Mouse (Mus musculus): ENCODE measurements around the gene Pnp2. TPM values are rescaled to one million over a fixed set of nuclear protein-coding genes. Genes with fewer than 3 reads are reported as not detected.
"Not testable (repeated sequence)": the region's sequence is repeated elsewhere in the genome, so short reads cannot be mapped to it uniquely, and the experiment has no call there.

Pnp2 gene
- polyA plus RNA-seq, 1 experiment: 0.08 TPM

DNA sequence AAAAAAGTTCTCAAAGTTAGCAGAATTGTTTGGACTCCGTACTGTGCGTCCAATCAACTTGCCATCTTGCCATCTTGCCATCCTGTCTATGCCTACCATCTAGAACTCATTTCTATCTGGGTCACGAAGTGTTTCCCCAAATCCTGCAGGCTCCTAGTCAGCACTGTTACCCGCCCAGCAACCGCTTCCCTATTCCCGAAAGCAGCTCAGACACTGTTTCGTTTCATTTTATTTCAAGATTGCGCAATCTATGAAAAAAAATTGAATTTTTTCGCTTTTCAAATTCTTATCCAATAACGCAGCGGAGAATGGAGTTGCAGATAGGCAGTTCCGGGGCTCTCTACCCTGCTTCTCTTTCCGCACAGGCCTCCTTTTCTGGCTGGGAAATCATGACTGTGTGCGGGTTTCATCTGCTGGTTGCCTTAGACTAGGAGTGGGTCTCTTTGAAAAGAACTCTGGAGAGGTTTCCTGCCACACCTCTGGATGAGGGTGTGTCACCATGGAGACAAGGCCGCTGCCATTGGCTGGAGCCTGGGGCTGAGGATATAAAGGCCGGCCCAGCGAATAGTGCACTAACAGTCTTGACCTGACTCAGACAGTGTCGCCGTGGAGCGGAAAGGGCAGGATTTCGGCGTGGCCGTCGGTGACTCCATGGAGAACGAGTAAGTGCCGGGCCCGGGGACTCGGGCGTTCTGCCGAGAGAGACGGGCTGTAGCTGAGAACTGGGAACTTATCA, 11.7 kb upstream of the Pnp2 start, which contains the start of gene Gm49342:
Gene Gm49342 (plus strand): TSS at position 586 of the 736 bp plus-strand sequence.
- peak within 1 kb of the TSS; percentile 77 for H3K4me2 ChIP-seq (ENCODE audit: low read depth)
- no peak within 1 kb of the TSS for H3ac ChIP-seq (ENCODE audit: control insufficient read depth, insufficient read length)
- H3K79me2 ChIP-seq (ENCODE audit: control insufficient read depth, insufficient read depth): no peaks in the 10 kb centered on the region
- no peaks in the 10 kb centered on the region for H3K36me3 ChIP-seq (ENCODE audit: control insufficient read depth, insufficient read depth)
- H3K4me3 ChIP-seq: peak within 1 kb of the TSS; percentile 40
- H3K27me3 ChIP-seq (ENCODE audit: control insufficient read depth, insufficient read depth, insufficient read length): no peaks in the 10 kb centered on the region
- TF ChIP-seq MAX (IDR thresholded peaks at IDR 0.05; ENCODE audit: low read depth) (no peak), TCF3 (IDR thresholded peaks at IDR 0.05; ENCODE audit: insufficient read length, low read depth) (no peak), MYOD1 (IDR thresholded peaks at IDR 0.05; ENCODE audit: control insufficient read depth in 1 of 3, insufficient read length in 2 of 3, low read depth in 2 of 3) (no peak), POLR2AphosphoS2 (IDR thresholded peaks at IDR 0.05; ENCODE audit: insufficient read length, low read depth) (peak; percentile 93), CEBPB (IDR thresholded peaks at IDR 0.05; ENCODE audit: insufficient read depth, poor library complexity, severe bottlenecking) (peak; percentile 84), POLR2A (IDR thresholded peaks at IDR 0.05; ENCODE audit: insufficient read length, low read depth) (peak; percentile 96)

DNA sequence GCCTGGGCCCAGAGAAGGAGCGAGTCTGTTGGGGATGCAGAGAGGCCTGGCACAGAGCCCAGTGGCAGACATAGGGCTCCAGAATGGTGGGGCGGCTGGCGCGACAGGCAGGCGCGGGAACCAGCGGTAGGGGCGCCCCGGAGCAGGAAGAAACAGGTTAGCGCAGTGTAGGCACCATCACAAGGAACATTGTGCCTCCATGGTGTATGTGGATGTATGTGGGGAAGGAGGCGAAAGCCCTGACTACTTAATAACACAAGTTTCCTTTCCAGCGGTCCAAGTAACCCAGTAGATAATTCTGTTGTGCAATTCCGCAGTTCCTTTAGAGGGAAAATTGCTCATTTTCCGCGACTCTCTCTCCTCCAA, 11.1 kb upstream of the Pnp2 start:
- not testable (repeated sequence) for H3K27me3 ChIP-seq (ENCODE audit: control insufficient read depth, insufficient read depth, insufficient read length); H3K36me3 ChIP-seq (ENCODE audit: control insufficient read depth, insufficient read depth); H3ac ChIP-seq (ENCODE audit: control insufficient read depth, insufficient read length); H3K79me2 ChIP-seq (ENCODE audit: control insufficient read depth, insufficient read depth)
- H3K4me2 ChIP-seq (ENCODE audit: low read depth): peak overlapping the region; percentile 77
- H3K4me3 ChIP-seq: peak overlapping the region; percentile 40

DNA sequence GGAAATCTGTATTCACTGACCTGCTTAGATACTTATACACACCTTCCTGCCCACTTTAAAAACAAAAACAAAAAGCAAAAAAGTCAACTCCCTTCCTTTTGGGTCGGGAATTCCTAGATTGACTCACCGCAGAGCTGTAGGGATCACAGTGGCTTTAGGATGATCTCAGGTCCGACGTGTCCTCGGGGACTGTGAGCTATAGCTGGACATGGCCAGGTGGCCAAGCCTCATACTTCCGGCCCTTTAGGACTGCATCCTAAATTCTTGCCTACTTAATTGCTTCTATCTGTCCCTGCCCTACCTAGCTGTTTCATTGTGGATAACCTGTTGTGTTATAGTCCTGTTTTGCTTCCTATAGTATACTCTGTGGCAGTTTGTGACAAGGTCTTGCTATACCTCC, 10.7 kb upstream of the Pnp2 start:
- H3K36me3 ChIP-seq (ENCODE audit: control insufficient read depth, insufficient read depth); H3K27me3 ChIP-seq (ENCODE audit: control insufficient read depth, insufficient read depth, insufficient read length); H3ac ChIP-seq (ENCODE audit: control insufficient read depth, insufficient read length); H3K79me2 ChIP-seq (ENCODE audit: control insufficient read depth, insufficient read depth): not testable (repeated sequence)
- H3K4me2 ChIP-seq (ENCODE audit: low read depth): peak overlapping the region; percentile 77
- peak overlapping the region; percentile 40 for H3K4me3 ChIP-seq

DNA sequence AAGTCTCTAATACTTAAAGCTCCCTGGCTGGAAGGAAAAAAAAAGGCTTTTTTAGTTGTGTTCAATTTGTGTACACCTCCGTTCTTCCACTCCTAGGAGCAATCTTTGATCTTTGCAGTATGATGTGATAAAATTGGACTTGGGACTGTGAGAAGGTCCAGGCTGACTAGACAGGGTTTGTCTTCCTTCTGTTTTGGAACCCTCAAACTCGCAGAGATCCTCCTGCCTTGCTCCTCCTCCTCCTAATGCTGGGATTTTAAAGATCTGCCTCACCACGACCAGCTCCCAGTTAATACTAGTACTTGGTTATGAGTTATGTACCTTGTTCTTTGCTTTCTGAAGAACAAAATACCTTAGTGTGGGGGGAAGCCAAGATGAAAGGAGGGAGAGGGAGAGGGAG, 10.3 kb upstream of the Pnp2 start:
- H3K4me2 ChIP-seq (ENCODE audit: low read depth): peak overlapping the region; percentile 77
- peak overlapping the region; percentile 40 for H3K4me3 ChIP-seq
- not testable (repeated sequence) for H3ac ChIP-seq (ENCODE audit: control insufficient read depth, insufficient read length); H3K36me3 ChIP-seq (ENCODE audit: control insufficient read depth, insufficient read depth); H3K27me3 ChIP-seq (ENCODE audit: control insufficient read depth, insufficient read depth, insufficient read length); H3K79me2 ChIP-seq (ENCODE audit: control insufficient read depth, insufficient read depth)

DNA sequence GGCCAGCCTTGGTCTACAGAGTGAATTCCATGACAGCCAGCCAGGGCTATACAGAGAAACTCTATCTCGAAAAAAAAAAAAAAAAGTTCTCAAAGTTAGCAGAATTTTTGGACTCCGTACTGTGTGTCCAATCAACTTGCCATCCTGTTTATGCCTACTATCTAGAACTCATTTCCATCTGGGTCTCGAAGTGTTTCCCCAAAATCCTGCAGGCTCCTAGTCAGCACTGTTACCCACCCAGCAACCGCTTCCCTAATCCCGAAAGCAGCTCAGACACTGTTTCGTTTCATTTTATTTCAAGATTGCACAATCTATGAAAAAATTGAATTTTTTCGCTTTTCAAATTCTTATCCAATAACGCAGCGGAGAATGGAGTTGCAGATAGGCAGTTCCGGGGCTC, 305 bp upstream of the Pnp2 start:
- Histone ChIP-seq H3K36me3 (ENCODE audit: control insufficient read depth, insufficient read depth) (no peaks in the 10 kb centered on the region), H3K27me3 (ENCODE audit: control insufficient read depth, insufficient read depth, insufficient read length) (no peaks in the 10 kb centered on the region), H3ac (ENCODE audit: control insufficient read depth, insufficient read length) (no peak overlapping the region), H3K79me2 (ENCODE audit: control insufficient read depth, insufficient read depth) (no peaks in the 10 kb centered on the region), H3K4me3 (no peak overlapping the region), H3K4me2 (ENCODE audit: low read depth) (no peak overlapping the region)
- no peak for TF ChIP-seq TCF3 (IDR thresholded peaks at IDR 0.05; ENCODE audit: insufficient read length, low read depth)
- TF ChIP-seq MYOG (IDR thresholded peaks at IDR 0.05; ENCODE audit: control insufficient read depth in 1 of 3, insufficient read depth in 1 of 3, insufficient read length in 2 of 3, low read depth in 2 of 3): no peak
- no peak for TF ChIP-seq POLR2AphosphoS2 (IDR thresholded peaks at IDR 0.05; ENCODE audit: insufficient read length, low read depth)
- no peak for TF ChIP-seq SRF (IDR thresholded peaks at IDR 0.05; ENCODE audit: control insufficient read depth, insufficient read length, low read depth)
- no peak for TF ChIP-seq MYOD1 (IDR thresholded peaks at IDR 0.05; ENCODE audit: control insufficient read depth in 1 of 3, insufficient read length in 2 of 3, low read depth in 2 of 3)
- no peak for TF ChIP-seq POLR2A (IDR thresholded peaks at IDR 0.05; ENCODE audit: insufficient read length, low read depth)
- TF ChIP-seq MAX (IDR thresholded peaks at IDR 0.05; ENCODE audit: low read depth): no peak
- TF ChIP-seq USF1 (IDR thresholded peaks at IDR 0.05; ENCODE audit: low read depth): no peak
- TF ChIP-seq E2F4 (IDR thresholded peaks at IDR 0.05; ENCODE audit: insufficient read depth): no peak

DNA sequence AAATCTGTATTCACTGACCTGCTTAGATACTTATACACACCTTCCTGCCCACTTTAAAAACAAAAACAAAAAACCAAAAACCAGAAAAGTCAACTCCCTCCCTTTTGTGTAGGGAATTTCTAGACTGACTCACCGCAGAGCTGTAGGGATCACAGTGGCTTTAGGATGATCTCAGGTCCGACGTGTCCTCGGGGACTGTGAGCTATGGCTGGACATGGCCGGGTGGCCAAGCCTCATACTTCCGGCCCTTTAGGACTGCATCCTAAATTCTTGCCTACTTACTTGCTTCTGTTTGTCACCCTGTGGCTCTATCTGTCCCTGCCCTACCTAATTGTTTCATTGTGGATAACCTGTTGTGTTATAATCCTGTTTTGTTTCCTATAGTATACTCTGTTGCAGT, 932 bp downstream of the Pnp2 start:
- not testable (repeated sequence) for H3ac ChIP-seq (ENCODE audit: control insufficient read depth, insufficient read length); H3K36me3 ChIP-seq (ENCODE audit: control insufficient read depth, insufficient read depth); H3K79me2 ChIP-seq (ENCODE audit: control insufficient read depth, insufficient read depth); H3K27me3 ChIP-seq (ENCODE audit: control insufficient read depth, insufficient read depth, insufficient read length); H3K4me3 ChIP-seq
- H3K4me2 ChIP-seq (ENCODE audit: low read depth): peak overlapping the region; percentile 38

DNA sequence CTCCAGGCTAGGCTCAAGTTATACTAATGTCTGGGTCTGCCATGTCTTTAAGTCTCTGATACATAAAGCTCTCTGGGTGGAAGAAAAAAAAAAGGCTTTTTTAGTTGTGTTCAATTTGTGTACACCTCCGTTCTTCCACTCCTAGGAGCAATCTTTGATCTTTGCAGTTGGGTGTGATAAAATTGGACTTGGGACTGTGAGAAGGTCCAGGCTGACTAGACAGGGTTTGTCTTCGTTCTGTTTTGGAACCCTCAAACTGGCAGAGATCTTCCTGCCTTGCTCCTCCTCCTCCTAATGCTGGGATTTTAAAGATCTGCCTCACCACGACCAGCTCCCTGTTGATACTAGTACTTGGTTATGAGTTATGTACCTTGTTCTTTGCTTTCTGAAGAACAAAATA, 1.4 kb downstream of the Pnp2 start:
- H3K4me3 ChIP-seq; H3K36me3 ChIP-seq (ENCODE audit: control insufficient read depth, insufficient read depth): not testable (repeated sequence)

DNA sequence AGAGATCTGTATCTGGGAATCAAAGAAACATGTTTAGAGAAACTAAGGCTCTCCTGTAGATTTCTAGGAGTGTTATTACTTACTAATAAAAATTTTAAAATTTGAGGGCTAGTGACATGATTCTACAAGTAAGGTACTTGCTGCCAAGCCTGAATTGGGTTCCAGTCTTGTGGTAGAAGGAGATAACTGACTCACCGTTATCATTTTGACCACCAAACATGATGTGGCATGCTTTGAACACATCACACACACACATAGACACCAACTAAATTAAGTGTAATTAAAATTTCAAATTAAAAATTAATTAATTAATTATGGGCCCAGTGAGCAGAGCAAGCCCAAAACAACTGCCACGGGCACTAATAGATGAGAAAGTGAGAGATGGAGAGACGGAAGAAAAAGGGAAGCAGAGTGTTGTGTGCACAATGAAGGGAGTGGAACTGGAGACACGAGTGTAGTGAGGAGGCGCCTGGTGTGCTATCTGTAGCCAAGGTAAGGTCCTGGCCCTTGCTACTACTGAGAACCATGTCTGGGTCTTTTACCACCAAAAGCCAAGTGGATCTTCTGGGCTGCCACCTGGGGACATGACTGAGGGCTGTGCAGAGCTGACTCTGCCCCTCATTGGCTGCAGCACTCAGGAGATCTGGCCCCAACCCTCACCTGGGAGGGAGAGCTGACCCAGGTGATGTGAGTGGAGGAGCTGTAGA, 2.6 kb downstream of the Pnp2 start:
- H3K4me3 ChIP-seq; H3K79me2 ChIP-seq (ENCODE audit: control insufficient read depth, insufficient read depth); H3K4me2 ChIP-seq (ENCODE audit: low read depth); H3K27me3 ChIP-seq (ENCODE audit: control insufficient read depth, insufficient read depth, insufficient read length); H3ac ChIP-seq (ENCODE audit: control insufficient read depth, insufficient read length); H3K36me3 ChIP-seq (ENCODE audit: control insufficient read depth, insufficient read depth): not testable (repeated sequence)

More for the DNA sequence above, 1.4 kb downstream of the Pnp2 start:
- H3K27me3 ChIP-seq (ENCODE audit: control insufficient read depth, insufficient read depth, insufficient read length); H3ac ChIP-seq (ENCODE audit: control insufficient read depth, insufficient read length); H3K79me2 ChIP-seq (ENCODE audit: control insufficient read depth, insufficient read depth): not testable (repeated sequence)
- peak overlapping the region; percentile 38 for H3K4me2 ChIP-seq (ENCODE audit: low read depth)

Data from myocyte (in vitro differentiated cells).